Mouse (Mus musculus): ENCODE measurements around the gene Rps6kl1. TPM values are rescaled to one million over a fixed set of nuclear protein-coding genes. Genes with fewer than 3 reads are reported as not detected.

Rps6kl1 gene
- total RNA-seq, 2 experiments from 2014 or later, result 31.8 to 35.5 TPM

Other genes with a start within 250 kb of the Rps6kl1 start
- 10 to 100 TPM; 28.6 to 38.3 TPM for gene Fcf1, start 180.4 kb downstream of the Rps6kl1 start, total RNA-seq (2021)
- 100 to 1,000 TPM; 101 to 120 TPM for gene Arel1, start 180.4 kb downstream of the Rps6kl1 start, total RNA-seq (2021)
- 100 to 1,000 TPM; 111 to 126 TPM for gene Ylpm1, start 154.9 kb downstream of the Rps6kl1 start, total RNA-seq (2021)
- 1 to 10 TPM; 1.3 to 1.4 TPM for gene Prox2, start 40.5 kb downstream of the Rps6kl1 start, total RNA-seq (2021)
- gene Dlst, start 40.4 kb downstream of the Rps6kl1 start, total RNA-seq (2021), result 100 to 1,000 TPM; 157 TPM
- gene Pgf, start 26.5 kb upstream of the Rps6kl1 start, total RNA-seq (2021), result 1 to 10 TPM; 1.7 to 2.8 TPM
- 10 to 100 TPM; 59.8 to 76.8 TPM for gene Eif2b2, start 68.2 kb upstream of the Rps6kl1 start, total RNA-seq (2021)
- gene Mlh3, start 119.3 kb upstream of the Rps6kl1 start, total RNA-seq (2021), result 10 to 100 TPM; 14.9 to 18.4 TPM
- 10 to 100 TPM; 31.6 to 35.9 TPM for gene Acyp1, start 137.2 kb upstream of the Rps6kl1 start, total RNA-seq (2021)
- gene Zc2hc1c, start 137.3 kb upstream of the Rps6kl1 start, total RNA-seq (2021), result 1 to 10 TPM; 1.9 to 2.0 TPM
- 10 to 100 TPM; 27.8 to 29.6 TPM for gene Nek9, start 188.1 kb upstream of the Rps6kl1 start, total RNA-seq (2021)
- gene Tmed10, start 223.6 kb upstream of the Rps6kl1 start, total RNA-seq (2021), result 100 to 1,000 TPM; 164 to 171 TPM